Mouse (Mus musculus) lung, postnatal 14 days (tissue): ENCODE results near the gene Psmb11.
"Not testable (repeated sequence)": the region's sequence is repeated elsewhere in the genome, so short reads cannot be mapped to it uniquely, and the experiment has no call there.

Experiments used
- DNase-seq: peaks from one replicate; pipeline ENCODE4 v3.0.0; 2021

Gene Psmb11

DNA sequence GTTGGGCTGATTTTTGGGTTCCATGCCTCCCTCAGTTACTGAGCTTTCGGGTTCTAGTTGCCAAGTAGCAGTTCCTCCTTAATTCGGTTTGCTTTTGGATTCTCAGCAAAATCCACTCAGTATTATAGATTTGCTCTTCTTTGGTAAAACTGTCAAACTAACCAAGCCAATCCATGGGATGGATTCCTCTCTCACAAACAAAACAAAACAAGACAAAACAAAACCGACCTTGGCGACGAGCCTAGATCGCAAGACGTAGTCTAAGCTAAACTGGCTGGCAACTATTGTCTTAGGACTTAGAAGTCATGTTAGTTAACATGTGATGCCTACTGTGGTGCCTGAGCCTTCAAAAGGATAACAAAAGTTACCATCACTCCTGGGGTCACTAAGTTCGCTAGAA lies 17.5 kb upstream of the Psmb11 start:
- no peak for DNase-seq

GRCm38 (mm10) chr14:54605752-54606321 lies 15.4 kb upstream of the Psmb11 start, which contains the start of gene 4931414P19Rik:
Gene 4931414P19Rik (minus strand): TSS chr14:54605993.
- peak; percentile 87 for DNase-seq

DNA sequence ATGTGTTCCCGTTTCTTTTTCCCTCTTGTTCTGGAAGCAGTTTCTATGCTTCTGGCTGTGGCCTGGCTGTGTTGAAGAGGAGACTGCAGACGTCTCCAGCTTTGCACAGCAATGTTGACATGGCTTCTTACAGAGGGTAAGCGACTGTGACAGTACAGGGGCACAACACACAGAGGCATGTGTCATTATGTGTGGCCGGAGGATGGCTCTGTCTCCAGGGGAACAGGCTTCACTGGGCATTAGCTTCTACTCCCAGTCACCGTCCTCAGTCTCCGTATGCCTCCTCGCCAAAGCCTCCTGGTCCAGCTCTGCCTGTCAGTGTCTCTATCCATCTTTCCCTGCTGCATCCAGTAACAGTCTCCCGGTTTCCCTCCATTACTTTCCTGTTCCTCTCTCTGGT lies 14.0 kb upstream of the Psmb11 start:
- no peak for DNase-seq

DNA sequence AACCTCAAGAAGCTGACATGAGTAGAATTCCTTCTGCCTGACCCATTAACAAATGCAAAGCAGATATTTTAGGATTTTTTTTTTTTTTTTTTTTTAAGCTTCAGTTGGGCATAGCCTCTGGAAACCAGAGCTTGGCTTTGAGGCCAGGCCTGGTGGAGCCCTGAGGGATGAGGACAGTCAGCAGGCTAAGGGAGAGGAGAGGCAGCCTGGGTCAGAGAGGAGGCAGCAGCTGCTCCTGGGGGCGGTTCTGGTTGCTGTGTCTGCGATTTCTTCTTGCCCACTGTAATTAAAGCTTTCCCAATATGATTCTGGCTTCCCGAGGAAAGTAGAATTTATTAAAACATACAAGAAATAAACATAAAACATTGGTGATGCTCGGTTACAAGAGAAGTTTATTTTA lies 12.0 kb upstream of the Psmb11 start:
- DNase-seq = no peak

- DNase-seq = peak; percentile 49
These were observed 11.3 kb upstream of the Psmb11 start for GRCm38 (mm10) chr14:54609962-54610361.

GRCm38 (mm10) chr14:54610648-54611047 lies 10.6 kb upstream of the Psmb11 start:
- no peak for DNase-seq

GRCm38 (mm10) chr14:54614130-54614529 lies 7.1 kb upstream of the Psmb11 start:
- DNase-seq = not testable (repeated sequence)

GRCm38 (mm10) chr14:54616226-54616825 lies 4.9 kb upstream of the Psmb11 start:
- DNase-seq = no peak

DNA sequence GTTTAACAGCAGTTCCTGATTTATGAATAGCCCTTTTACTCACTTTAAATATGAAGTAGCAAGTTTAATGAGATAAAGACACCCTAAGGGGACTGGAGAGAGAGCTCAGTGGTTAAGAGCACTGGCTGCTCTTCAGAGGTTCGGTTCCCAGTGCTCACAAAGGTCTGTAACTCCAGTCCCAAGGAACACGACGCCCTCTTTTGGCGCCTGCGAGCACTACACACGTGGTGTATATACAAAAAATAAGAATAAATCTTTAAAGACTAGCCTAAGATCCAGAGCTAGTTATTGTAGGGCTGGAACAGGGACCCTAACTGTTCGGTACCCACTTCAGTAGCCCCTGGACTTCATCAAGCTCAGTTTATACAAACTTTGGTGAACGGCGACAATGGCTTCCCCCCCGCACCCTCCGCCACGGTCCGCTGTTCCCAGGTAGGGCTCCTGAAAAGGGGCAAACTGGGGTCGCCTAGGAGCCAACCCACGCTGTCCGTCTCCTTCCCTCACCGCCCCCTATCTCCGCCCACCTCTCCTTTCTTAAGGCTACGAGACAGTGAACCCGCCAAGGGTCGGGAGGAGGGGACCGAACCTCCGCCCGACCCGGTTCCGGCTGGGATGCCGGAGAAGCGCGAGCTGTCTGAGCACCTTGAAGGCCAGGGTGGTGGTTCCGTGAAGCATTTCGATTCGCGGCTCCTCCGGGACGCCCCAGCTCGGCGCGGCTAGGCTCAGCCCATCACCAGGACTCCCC lies 3.9 kb upstream of the Psmb11 start:
- no peak for DNase-seq

DNA sequence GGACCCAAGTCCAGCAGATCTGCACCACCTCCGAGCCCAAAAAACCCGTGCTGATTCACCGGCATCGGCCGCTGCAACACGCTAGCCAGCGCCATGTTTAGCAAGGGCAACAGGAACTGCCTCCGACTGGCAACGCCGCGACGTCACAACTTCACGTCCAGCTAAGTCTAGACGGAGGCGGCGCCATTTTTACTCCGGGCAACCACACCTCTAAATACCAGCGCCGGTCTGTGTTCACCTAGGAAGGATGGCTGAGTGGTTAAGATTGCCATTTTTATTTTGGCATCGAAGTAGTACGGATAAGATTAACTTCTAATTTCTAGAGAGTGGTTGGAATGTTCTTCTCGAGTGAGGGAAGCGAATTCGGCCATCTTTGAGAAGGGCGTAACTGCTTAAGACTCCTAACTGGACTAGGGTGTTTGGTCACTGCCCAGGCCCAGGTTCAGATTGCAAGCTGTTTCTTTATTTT lies 3.3 kb upstream of the Psmb11 start, which contains the start of gene Psmb5:
Gene Psmb5, minus strand, starts transcription at position 126 of the 469 bp plus-strand sequence.
- peak; percentile 89 for DNase-seq

GRCm38 (mm10) chr14:54623334-54623733 lies 2.1 kb downstream of the Psmb11 start:
- DNase-seq = no peak

DNA sequence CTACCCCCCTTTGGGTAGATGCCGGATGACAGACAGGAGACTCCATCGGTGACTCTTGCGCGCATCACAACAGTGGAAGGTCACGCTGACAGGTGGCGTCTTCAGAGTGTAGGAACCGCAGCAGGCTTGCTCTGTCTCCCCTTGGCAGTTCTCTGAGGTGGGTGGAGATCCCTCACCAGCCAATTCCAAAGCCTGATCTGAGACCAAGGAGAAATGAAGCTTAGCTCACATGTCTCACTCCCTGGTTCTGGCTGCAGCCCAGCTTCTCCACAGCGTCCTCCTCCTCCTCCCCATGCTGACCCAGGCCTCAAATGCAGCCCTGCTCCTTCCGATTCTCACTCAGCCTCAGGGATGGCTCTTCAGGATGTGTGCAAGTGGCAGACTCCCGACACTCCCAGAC lies 3.7 kb downstream of the Psmb11 start:
- DNase-seq = no peak

DNA sequence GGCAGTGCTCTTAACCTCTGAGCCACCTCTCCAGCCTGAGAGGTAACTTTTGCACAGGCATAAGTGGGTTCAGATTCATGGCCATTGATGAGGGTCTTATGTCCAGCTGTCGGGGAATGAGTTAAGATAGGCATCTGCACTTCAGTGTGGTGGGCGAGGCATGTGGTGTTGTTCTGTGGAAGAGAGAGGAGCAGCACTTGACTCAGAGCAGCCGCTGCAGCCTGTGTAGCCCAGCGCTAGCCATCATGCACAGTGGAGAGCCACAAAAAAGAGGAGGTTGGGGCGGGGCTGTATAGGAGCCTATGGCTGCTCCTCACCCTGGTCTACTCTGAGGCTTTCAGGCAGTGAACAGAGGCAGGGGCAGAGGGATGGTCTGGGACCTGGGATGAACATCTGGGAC lies 6.9 kb downstream of the Psmb11 start:
- DNase-seq = no peak

DNA sequence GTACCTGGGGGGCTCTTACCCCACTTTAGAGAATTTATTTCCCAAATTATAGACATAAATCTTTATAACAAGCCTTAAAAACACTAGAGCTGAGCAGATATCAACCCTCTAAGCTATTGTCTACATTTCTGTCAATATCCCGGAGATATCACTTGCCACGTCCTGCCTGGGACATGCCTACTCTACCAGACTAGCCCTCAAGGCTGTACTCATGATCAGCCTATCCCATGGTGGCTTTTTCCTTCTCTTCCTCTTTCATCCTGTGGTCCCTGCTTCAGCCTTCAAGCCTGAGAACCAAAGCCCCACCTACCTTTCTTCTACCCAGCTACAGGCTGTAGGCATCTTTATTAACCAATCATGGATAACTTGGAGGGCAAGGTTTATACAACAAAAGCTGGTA lies 8.6 kb downstream of the Psmb11 start:
- no peak for DNase-seq

DNA sequence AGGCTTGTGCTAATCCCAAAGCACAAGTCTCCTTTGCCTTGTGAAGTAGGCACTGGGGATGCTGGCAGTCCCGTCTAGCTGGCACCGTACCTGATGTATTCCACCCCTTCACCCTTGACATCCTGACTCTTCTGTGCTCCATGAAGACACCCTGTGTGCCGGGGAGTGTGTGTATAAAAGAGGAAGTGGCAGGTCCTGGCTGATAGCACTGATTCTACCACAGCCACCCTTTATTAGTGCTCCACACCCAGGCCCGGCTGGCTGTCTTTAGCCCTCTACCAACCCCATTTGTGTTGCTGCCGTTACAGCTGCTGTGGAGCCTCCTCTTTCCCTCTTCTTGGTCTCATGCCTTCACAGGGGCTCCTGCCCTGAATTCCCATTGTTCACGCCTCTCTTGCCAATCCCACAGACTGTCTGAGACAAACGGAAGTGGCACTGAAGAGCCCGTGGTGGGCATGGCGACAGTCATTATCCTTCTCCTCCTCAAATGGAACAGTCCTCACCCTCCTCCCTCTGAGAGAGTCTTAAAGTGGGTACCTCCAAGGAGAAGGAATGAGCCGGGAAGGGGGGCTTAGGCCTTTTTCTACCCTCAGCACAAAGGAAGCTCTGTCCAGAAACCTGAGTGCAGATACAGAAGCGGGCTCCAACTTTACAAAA lies 9.5 kb downstream of the Psmb11 start:
- DNase-seq = no peak

DNA sequence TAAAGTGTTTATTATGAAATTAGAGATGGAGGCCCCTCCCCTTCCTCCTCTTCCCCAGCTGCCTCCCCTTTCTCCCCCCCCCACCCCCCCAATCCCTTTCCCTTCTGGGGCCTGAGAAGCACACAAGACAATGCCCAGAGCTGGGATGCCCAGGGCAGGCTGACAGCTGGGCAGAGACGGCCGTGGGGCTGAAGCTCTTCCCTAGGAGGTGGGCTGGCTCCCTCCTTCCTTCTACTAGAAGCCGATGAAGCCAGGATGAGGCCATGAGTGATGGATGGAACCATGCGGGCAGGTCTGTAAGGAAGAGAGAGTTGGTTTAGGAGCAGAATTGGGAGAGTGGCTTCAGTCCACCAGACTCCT lies 10.0 kb downstream of the Psmb11 start:
- DNase-seq = no peak

DNA sequence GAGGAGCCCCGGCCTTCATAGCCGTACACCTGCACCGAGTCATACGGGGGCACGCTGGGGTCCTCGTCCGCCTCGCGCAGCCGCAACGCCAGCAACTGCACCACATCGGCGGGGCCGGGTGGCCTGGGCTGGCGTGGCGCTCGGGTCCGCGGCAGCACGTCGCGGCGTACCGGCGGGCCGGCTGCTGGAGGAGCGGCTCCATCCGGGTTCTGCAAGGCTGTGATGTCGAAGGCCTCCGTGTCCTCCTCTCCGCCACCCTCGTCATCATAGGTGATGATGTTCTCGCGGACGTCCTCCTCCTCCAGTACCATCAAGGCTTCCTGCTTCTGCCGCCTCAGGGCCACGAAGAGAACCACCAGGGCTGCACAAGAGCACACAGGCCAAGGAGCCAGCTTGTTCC lies 11.0 kb downstream of the Psmb11 start:
- DNase-seq = no peak

- DNase-seq = no peak
These were observed 12.9 kb downstream of the Psmb11 start for GRCm38 (mm10) chr14:54634182-54634581.

DNA sequence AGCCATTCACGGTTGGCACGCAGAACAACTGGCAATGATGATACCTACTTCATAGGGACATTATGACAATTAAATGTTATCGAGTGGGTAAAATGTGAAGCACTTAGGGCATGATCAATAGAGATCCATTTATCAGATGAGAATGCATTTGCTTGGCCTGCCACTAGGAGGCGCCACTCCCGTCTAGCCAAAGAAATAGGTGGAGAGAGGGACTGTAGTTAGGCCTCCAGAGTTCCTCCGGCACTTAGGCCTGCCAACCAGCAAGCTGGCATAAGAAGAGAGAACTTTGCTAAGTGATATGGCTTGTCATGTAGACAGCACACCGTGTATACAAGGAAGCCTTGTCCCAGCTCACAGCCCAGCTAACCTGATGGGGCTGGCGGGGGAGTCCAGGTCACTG lies 15.7 kb downstream of the Psmb11 start:
- DNase-seq = peak; percentile 60

DNA sequence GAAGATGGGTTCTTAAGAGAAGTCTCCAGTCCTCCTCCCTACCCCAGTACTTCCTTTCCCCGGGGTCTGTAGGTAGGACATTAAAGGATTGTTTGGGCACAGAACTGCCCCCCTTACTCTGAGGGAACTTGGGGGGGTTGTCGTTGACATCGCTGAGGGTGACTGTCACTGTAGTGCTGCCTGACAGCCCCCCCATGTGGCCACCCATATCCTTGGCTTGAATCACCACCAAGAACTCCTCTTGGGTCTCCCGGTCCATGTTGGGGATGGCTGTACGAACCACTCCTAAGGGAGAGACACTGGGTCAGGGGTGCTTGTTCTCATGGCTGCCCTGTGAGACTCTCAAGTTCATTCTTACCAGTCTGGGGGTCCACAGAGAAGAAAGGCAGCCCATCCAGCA lies 17.0 kb downstream of the Psmb11 start:
- no peak for DNase-seq

- no peak for DNase-seq
These were observed 18.9 kb downstream of the Psmb11 start for GRCm38 (mm10) chr14:54640121-54640520.

GRCm38 (mm10) chr14:54640946-54641304 lies 19.7 kb downstream of the Psmb11 start, which contains the start of gene Gm17606:
Gene Gm17606 (plus strand): TSS chr14:54640952.
- no peak for DNase-seq

DNA sequence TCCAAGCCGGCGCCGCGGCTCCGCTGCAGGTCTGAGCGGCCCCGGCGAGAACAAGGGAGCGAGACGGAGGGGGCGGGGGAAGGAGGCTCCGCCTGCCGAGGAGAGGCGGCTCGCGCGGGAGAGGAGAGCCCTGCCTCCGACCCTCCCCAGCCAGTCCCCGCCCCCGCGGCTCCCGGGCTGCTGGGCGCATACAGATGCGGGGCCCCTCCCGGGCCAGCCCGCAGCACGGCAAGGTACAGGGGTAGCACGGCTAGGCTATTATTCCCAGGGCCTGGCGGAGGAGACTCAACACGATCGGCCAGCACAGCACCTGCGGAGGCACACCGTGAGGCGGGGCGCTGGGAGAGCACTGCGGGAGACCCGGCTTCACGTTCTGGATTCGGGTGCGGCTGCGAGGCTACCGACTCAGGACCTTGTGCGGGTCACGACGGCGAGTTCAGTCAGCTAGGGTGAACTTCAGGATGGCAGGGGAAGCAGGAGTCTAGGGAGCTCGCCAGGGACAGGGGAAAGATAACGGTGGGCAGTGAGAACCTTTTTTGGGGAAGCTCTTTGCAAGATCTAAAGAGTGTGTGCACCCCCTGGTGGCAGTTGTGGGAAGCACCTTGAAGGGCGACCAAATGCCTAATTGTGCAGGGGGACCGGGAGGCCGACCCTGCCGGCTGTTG lies 20.2 kb downstream of the Psmb11 start, which contains the start of gene Cdh24:
Gene Cdh24, minus strand, starts transcription at position 60 of the 665 bp plus-strand sequence.
- peak; percentile 90 for DNase-seq
